Mouse (Mus musculus): ENCODE data around the gene Guca1a.

DNA sequence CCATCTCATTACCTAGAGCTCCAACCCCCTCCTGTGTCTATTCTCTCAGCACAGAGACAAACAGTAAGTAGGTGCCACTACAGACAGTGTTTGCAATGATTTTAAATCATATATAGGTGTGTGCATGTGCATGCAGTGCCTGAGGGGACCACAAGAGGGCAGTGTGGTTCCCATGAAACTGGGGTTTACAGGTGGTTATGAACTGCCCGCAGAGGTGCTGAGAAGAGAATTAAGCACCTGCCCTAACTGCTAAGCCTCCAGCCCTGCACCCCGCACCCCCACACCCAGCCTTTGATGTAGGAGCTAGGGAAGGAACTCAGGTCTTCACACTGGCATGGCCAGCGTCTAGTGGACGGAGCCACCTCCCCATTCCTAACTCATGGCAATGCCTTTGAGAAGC is 13.7 kb downstream of the Guca1a start:
- TF ChIP-seq MEF2A (IDR thresholded peaks at IDR 0.05; ENCODE audit: borderline replicate concordance, low read depth, low read length): no peak
- TF ChIP-seq CTCF (conservative IDR thresholded peaks at IDR 0.05 in 1 of 2, IDR thresholded peaks at IDR 0.05 in 1 of 2; ENCODE audit: low read depth in 2 of 2, low read length in 2 of 2): peak; percentile 86 to 97
- no peak for TF ChIP-seq GABPA (IDR thresholded peaks at IDR 0.05; ENCODE audit: insufficient replicate concordance, low read depth, low read length)
- no peak for TF ChIP-seq ZMIZ1 (IDR thresholded peaks at IDR 0.05; ENCODE audit: low read depth, low read length)
- TF ChIP-seq POLR2A (IDR thresholded peaks at IDR 0.05; ENCODE audit: low read depth, low read length): no peak
- TF ChIP-seq ZC3H11A (IDR thresholded peaks at IDR 0.05; ENCODE audit: low read depth, low read length): peak; percentile 5; the same call in 1 of the 2 replicates
- no peak for TF ChIP-seq KAT2A (IDR thresholded peaks at IDR 0.05; ENCODE audit: insufficient replicate concordance, low read length)
- TF ChIP-seq UBTF (IDR thresholded peaks at IDR 0.05; ENCODE audit: low read depth, low read length): no peak
- TF ChIP-seq ETS1 (conservative IDR thresholded peaks at IDR 0.05; ENCODE audit: low read depth, low read length): no peak
- no peak for TF ChIP-seq CHD2 (IDR thresholded peaks at IDR 0.05; ENCODE audit: low read length)
- no peak for TF ChIP-seq POLR2AphosphoS2 (IDR thresholded peaks at IDR 0.05; ENCODE audit: low read depth, low read length)
- TF ChIP-seq MAZ (IDR thresholded peaks at IDR 0.05; ENCODE audit: low read depth, low read length): no peak
- TF ChIP-seq USF1 (IDR thresholded peaks at IDR 0.05; ENCODE audit: low read depth, low read length): no peak
